Mouse (Mus musculus) central nervous system, embryonic 14 days (tissue): ENCODE measurements around the gene Gm28308. TPM values are rescaled to one million over a fixed set of nuclear protein-coding genes. Genes with fewer than 3 reads are reported as not detected.

Experiments used
- polyA plus RNA-seq: library from polyadenylated mRNA; depleted of rRNA; stranded (reverse); fragments of >200 nt; gene quantifications from 2 replicates; pipeline ENCODE4 v1.2.3, GENCODE M21; 2012; rRNA removed

The Gm28308 gene
- polyA plus RNA-seq: 0.10 and 0.41 TPM in 2 replicates

GRCm38 (mm10) chr6:52213119-52213986 is at the start of gene Gm28308, which contains the start of gene Hoxa3:
Gene Gm28308 (minus strand): TSS chr6:52213339.
Gene Hoxa3 (minus strand): TSS chr6:52213336.

GRCm38 (mm10) chr6:52260654-52261575 is 47.8 kb upstream of the Gm28308 start, which contains the start of gene Hoxa13:
Gene Hoxa13 (minus strand): TSS chr6:52260880.

GRCm38 (mm10) chr6:52245757-52246142 is 32.6 kb upstream of the Gm28308 start, which contains the start of gene Hoxa11:
Gene Hoxa11 (minus strand): TSS chr6:52245810.

GRCm38 (mm10) chr6:52240389-52241000 is 27.4 kb upstream of the Gm28308 start, which contains the start of gene Hoxa10:
Gene Hoxa10 (minus strand): TSS chr6:52240854.

GRCm38 (mm10) chr6:52230516-52231165 is 17.5 kb upstream of the Gm28308 start, which contains the start of gene Hoxa9:
Gene Hoxa9 (minus strand): TSS chr6:52231089.

GRCm38 (mm10) chr6:52221337-52221992 is 8.3 kb upstream of the Gm28308 start, which contains the start of gene Hoxa7:
Gene Hoxa7 (minus strand): TSS chr6:52221854.

GRCm38 (mm10) chr6:52208072-52208867 is 4.9 kb downstream of the Gm28308 start, which contains the start of gene Hoxa6:
Gene Hoxa6 (minus strand): TSS chr6:52208722.

GRCm38 (mm10) chr6:52204050-52204752 is 8.9 kb downstream of the Gm28308 start, which contains the start of gene Hoxa5:
Gene Hoxa5 (minus strand): TSS chr6:52204587.

GRCm38 (mm10) chr6:52190906-52191810 is 22.0 kb downstream of the Gm28308 start, which contains the start of gene Hoxa4:
Gene Hoxa4 (minus strand): TSS chr6:52191753.

GRCm38 (mm10) chr6:52177061-52177735 is 35.9 kb downstream of the Gm28308 start, which contains the start of gene 5730596B20Rik:
Gene 5730596B20Rik (plus strand): TSS chr6:52177498.

GRCm38 (mm10) chr6:52164626-52165440 is 48.3 kb downstream of the Gm28308 start, which contains the start of gene Hoxa2:
Gene Hoxa2 (minus strand): TSS chr6:52164831.

GRCm38 (mm10) chr6:52158276-52159051 is 54.7 kb downstream of the Gm28308 start, which contains the start of gene Hoxa1:
Gene Hoxa1 (minus strand): TSS chr6:52158317.

